Mouse (Mus musculus) brain, adult 2 months (tissue): Measurements from ENCODE around the gene Slc7a6os.

Experiments used
- DNase-seq: peaks from one replicate; pipeline ENCODE4 v3.0.0; 2011; ENCODE audit warnings: low read depth, low spot score

Slc7a6os gene

GRCm38 (mm10) chr8:106210821-106211345 is at the start of gene Slc7a6os, which contains the start of gene Prmt7:
Slc7a6os (minus strand) TSS chr8:106210935.
Prmt7 (plus strand) TSS chr8:106210936.
- DNase-seq = peak; percentile 98

GRCm38 (mm10) chr8:106259579-106260255 is 49.0 kb upstream of the Slc7a6os start:
- peak; percentile 57 for DNase-seq

GRCm38 (mm10) chr8:106258169-106258568 is 47.4 kb upstream of the Slc7a6os start:
- DNase-seq = no peak

DNA sequence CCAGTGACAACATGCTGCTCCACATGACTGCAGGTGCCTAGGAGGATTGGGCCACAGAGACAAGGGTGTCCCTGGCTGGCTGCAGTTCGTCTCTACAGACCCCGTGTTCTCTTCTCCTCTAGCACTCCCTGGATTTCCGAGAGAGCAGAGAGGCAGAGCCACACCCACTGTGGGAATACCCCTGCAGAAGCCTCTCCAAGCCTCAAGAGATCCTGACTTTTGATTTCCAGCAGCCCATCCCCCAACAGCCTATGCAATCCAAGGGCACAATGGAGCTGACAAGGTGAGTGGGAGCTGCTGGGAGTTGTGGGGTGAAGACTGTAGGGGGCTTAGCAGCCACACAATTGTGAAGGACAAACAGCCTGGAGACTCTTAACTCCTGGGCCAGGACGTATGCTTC is 39.5 kb upstream of the Slc7a6os start:
- DNase-seq = no peak

- DNase-seq = no peak
Observed at GRCm38 (mm10) chr8:106237106-106237505, 26.4 kb upstream of the Slc7a6os start.

- no peak for DNase-seq
Observed at GRCm38 (mm10) chr8:106234567-106235261, 24.0 kb upstream of the Slc7a6os start.

DNA sequence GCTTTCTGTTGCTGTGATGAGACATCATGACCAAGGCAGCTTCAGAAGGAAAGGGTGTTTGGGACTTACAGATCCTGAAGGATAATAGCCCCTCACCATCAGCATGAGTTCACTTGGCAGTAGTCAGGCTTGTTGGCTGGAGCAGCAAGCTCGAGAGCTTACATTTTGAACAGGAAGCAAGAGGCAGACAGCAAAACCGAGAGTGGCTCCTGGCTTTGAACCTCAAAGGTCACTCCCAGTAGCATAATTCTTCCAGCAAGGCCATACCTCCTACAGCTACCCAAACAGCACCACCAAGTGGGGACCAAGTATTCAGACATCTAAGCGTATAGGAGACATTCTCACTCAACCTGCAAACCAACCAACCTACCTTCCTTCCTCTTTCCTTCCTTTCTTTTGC is 22.0 kb upstream of the Slc7a6os start:
- no peak for DNase-seq

- DNase-seq = no peak
Observed at GRCm38 (mm10) chr8:106231536-106231935, 20.8 kb upstream of the Slc7a6os start.

GRCm38 (mm10) chr8:106226589-106226988 is 15.9 kb upstream of the Slc7a6os start:
- DNase-seq = peak; percentile 78

DNA sequence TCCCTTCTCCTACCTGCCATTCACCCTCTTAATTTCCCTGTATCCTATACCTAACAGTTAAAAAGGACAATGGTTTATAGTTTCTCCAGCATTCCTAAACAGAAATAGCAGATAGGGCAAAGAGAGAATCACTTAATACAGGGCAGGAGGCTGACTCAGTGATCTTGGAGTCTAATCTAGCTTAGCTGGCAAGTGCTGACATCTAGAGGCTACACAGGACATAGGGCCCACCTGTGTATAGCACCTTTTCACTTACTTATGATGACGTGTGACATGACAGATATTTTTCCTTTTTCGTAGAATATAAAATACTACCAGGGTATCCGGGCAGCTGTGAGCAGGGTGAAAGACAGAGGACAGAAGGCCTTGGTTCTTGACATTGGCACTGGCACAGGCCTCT is 8.9 kb upstream of the Slc7a6os start:
- DNase-seq = no peak

- DNase-seq = no peak
Observed at GRCm38 (mm10) chr8:106213959-106214358, 3.2 kb upstream of the Slc7a6os start.

- no peak for DNase-seq
Observed at GRCm38 (mm10) chr8:106211421-106211820, 686 bp upstream of the Slc7a6os start.

GRCm38 (mm10) chr8:106210035-106210731 is 552 bp downstream of the Slc7a6os start:
- DNase-seq = peak; percentile 56

DNA sequence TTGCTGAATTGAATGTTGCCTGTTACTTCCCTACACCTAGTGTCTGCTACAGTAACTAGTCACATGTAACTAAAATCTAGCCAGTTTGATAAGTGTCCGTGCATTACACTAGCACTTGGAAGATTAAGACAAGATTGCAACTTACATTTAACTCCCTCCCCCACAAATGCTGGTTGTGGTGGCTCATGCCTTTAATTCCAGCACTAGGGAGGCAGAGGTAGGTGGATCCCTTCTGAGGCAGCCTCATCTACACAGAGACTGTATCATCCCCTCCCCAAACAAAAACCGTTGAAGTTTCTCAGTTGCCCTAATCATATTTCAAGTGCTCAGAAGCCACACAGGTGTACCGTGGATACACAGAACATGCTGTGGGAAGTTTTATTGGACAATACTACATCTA is 11.1 kb downstream of the Slc7a6os start:
- peak; percentile 32 for DNase-seq

- peak; percentile 57 for DNase-seq
Observed at GRCm38 (mm10) chr8:106198741-106199140, 12.0 kb downstream of the Slc7a6os start.

GRCm38 (mm10) chr8:106194062-106194461 is 16.7 kb downstream of the Slc7a6os start:
- DNase-seq = no peak

DNA sequence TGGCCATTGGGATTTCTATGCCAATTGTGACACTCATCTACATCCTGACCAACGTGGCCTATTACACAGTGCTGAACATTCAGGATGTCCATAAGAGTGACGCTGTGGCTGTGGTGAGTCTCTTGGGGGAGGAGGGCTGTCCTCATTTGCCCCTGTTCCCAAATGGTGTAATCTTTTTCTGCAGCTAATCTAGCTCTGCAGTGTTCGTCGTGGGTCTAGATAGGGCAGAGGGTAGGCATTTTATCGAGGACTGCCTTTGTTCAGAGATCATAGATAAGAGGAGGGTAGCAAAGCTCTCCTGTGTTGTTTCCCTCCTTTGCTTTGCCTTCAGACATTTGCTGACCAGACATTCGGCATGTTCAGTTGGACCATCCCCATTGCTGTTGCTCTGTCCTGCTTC is 17.6 kb downstream of the Slc7a6os start:
- DNase-seq = no peak

GRCm38 (mm10) chr8:106191639-106192038 is 19.1 kb downstream of the Slc7a6os start:
- no peak for DNase-seq

- DNase-seq = peak; percentile 33
Observed at GRCm38 (mm10) chr8:106189162-106189561, 21.6 kb downstream of the Slc7a6os start.

- no peak for DNase-seq
Observed at GRCm38 (mm10) chr8:106186394-106186793, 24.3 kb downstream of the Slc7a6os start.

- DNase-seq = peak; percentile 74
Observed at GRCm38 (mm10) chr8:106185628-106186270, 25.0 kb downstream of the Slc7a6os start.

- no peak for DNase-seq
Observed at GRCm38 (mm10) chr8:106178428-106178827, 32.3 kb downstream of the Slc7a6os start.
